Mouse (Mus musculus) adrenal gland, adult 2 months (tissue): ENCODE measurements around the gene Srrm1. TPM values are rescaled to one million over a fixed set of nuclear protein-coding genes. Genes with fewer than 3 reads are reported as not detected.

Experiments used
- DNase-seq: peaks from one replicate; pipeline ENCODE4 v3.0.0; 2021
- polyA plus RNA-seq: library from polyadenylated mRNA; depleted of rRNA; stranded (reverse); fragments of >200 nt; gene quantifications from 2 replicates; pipeline ENCODE4 v1.2.3, GENCODE M21; 2012
- total RNA-seq, 2 experiments: library from RNA; stranded (reverse); gene quantifications; 2 replicates each; pipeline ENCODE4 v1.2.3; 2021

Srrm1 gene
- total and polyA plus RNA-seq, 3 experiments: 23.2 to 122 (median 107) TPM

GRCm38 (mm10) chr4:135353794-135354450, 801 bp upstream of the Srrm1 start:
- peak; percentile 39 for DNase-seq

GRCm38 (mm10) chr4:135352326-135353065, 625 bp downstream of the Srrm1 start:
- no peak for DNase-seq

- DNase-seq: no peak
Observed at GRCm38 (mm10) chr4:135337376-135337942, 15.7 kb downstream of the Srrm1 start.

GRCm38 (mm10) chr4:135336023-135336357, 17.1 kb downstream of the Srrm1 start:
- no peak for DNase-seq

- no peak for DNase-seq
Observed at GRCm38 (mm10) chr4:135335327-135336022, 17.6 kb downstream of the Srrm1 start.

GRCm38 (mm10) chr4:135326469-135326868, 26.7 kb downstream of the Srrm1 start:
- no peak for DNase-seq

GRCm38 (mm10) chr4:135326046-135326445, 27.1 kb downstream of the Srrm1 start:
- no peak for DNase-seq

GRCm38 (mm10) chr4:135323021-135323420, 30.1 kb downstream of the Srrm1 start:
- no peak for DNase-seq

- peak; percentile 73 for DNase-seq
Observed at GRCm38 (mm10) chr4:135317966-135318365, 35.2 kb downstream of the Srrm1 start.

GRCm38 (mm10) chr4:135317539-135317938, 35.6 kb downstream of the Srrm1 start:
- DNase-seq: no peak

- no peak for DNase-seq
Observed at GRCm38 (mm10) chr4:135315287-135315686, 37.8 kb downstream of the Srrm1 start.

GRCm38 (mm10) chr4:135314419-135314832, 38.7 kb downstream of the Srrm1 start:
- DNase-seq: no peak

GRCm38 (mm10) chr4:135313761-135314241, 39.3 kb downstream of the Srrm1 start:
- DNase-seq: peak; percentile 32

- no peak for DNase-seq
Observed at GRCm38 (mm10) chr4:135313111-135313691, 39.9 kb downstream of the Srrm1 start.

- DNase-seq: peak; percentile 87
Observed at GRCm38 (mm10) chr4:135312706-135313105, 40.4 kb downstream of the Srrm1 start.

GRCm38 (mm10) chr4:135310371-135310770, 42.8 kb downstream of the Srrm1 start:
- no peak for DNase-seq

GRCm38 (mm10) chr4:135309726-135310125, 43.4 kb downstream of the Srrm1 start:
- DNase-seq: no peak

- DNase-seq: no peak
Observed at GRCm38 (mm10) chr4:135309112-135309659, 43.9 kb downstream of the Srrm1 start.

GRCm38 (mm10) chr4:135306971-135307632, 46.0 kb downstream of the Srrm1 start:
- DNase-seq: peak; percentile 53

GRCm38 (mm10) chr4:135306533-135306932, 46.6 kb downstream of the Srrm1 start:
- DNase-seq: peak; percentile 88

- DNase-seq: no peak
Observed at GRCm38 (mm10) chr4:135302261-135302660, 50.9 kb downstream of the Srrm1 start.
